Mouse (Mus musculus) intestine, postnatal 0 days (tissue): ENCODE results near the gene Ap2b1. TPM values are rescaled to one million over a fixed set of nuclear protein-coding genes. Genes with fewer than 3 reads are reported as not detected.

Source experiments
- ATAC-seq: fragments of 200-750 bp; cut with Nextera tagmentation; 2 replicates; pipeline ENCODE4 v1.8.0; 2017; ENCODE audit warnings: mild to moderate bottlenecking, moderate TSS enrichment, moderate library complexity
- H3K27ac ChIP-seq: fragments of 300-500 bp; sonication (generic); 2 replicates; pipeline ENCODE4 v1.5.1; 2014; ENCODE audit warnings: mild to moderate bottlenecking, low read depth, low read length, moderate library complexity
- H3K27me3 ChIP-seq: fragments of 300-500 bp; sonication (generic); replicated peaks from 2 replicates; pipeline ENCODE4 v1.6.1; 2014; ENCODE audit warnings: low read length, mixed read lengths; ENCODE audit not compliant: control insufficient read depth, insufficient read depth
- H3K36me3 ChIP-seq: fragments of 300-500 bp; sonication (generic); 2 replicates; pipeline ENCODE4 v1.6.1; 2014; ENCODE audit warnings: mild to moderate bottlenecking, moderate library complexity; ENCODE audit not compliant: control insufficient read depth, insufficient read depth
- H3K4me1 ChIP-seq: fragments of 300-500 bp; sonication (generic); replicated peaks from 2 replicates; pipeline ENCODE4 v1.6.1; 2014; ENCODE audit warnings: antibody characterized with exemption, low read length, mixed read lengths; ENCODE audit not compliant: control insufficient read depth, insufficient read depth
- H3K4me2 ChIP-seq: fragments of 300-500 bp; sonication (generic); replicated peaks from 2 replicates; pipeline ENCODE4 v1.6.1; 2014; ENCODE audit warnings: low read depth, mild to moderate bottlenecking, moderate library complexity
- H3K4me3 ChIP-seq: fragments of 300-500 bp; sonication (generic); 2 replicates; pipeline ENCODE4 v1.5.1; 2014; ENCODE audit warnings: low read depth, low read length
- H3K9ac ChIP-seq: fragments of 300-500 bp; sonication (generic); 2 replicates; pipeline ENCODE4 v1.6.1; 2014; ENCODE audit warnings: mild to moderate bottlenecking, low read depth, low read length
- H3K9me3 ChIP-seq: fragments of 300-500 bp; sonication (generic); 2 replicates; pipeline ENCODE4 v1.6.1; 2016; ENCODE audit warnings: mixed run types; ENCODE audit not compliant: control insufficient read depth
- CTCF ChIP-seq: sonication (generic); IDR thresholded peaks from 2 replicates; pipeline ENCODE4 v1.5.1; 2016; ENCODE audit warnings: low read depth, mild to moderate bottlenecking, control low read depth, antibody characterized with exemption, moderate library complexity
- WGBS: fragments of 180-500 bp; shearing (Covaris S2); extraction: QIAGEN DNeasy Blood & Tissue Kit; methylation state at CpG from one replicate; pipeline ENCODE4 v1.1.7; 2014; 5-methylcytosine and 5-hydroxymethylcytosine counted together
- polyA plus RNA-seq: library from polyadenylated mRNA; unstranded; fragments of >200 nt; fragmentation: Nextera tagmentation; extraction: Ambion mirVana; gene quantifications from 2 replicates; pipeline ENCODE4 v1.2.1, GENCODE M21; 2015

Gene Ap2b1
- polyA plus RNA-seq, 1 experiment from 2014 or later = 20.7 TPM

GRCm38 (mm10) chr11:83410510-83410909, 111.7 kb downstream of the Ap2b1 start:
- WGBS = 52% methylated on average over 6 of the region's 6 CpGs
- Histone ChIP-seq H3K9me3 (no peaks in the 10 kb centered on the region), H3K27ac (no peak overlapping the region), H3K4me2 (peak overlapping the region; percentile 97; the same call in 1 of the 2 replicates), H3K36me3 (no peaks in the 10 kb centered on the region), H3K27me3 (peaks cover 5% of the 10 kb centered on the region; the same call in 1 of the 2 replicates), H3K9ac (0 out of 2 replicates have a peak overlapping the region, but pooled peaks have one; percentile 34), H3K4me3 (no peak overlapping the region), H3K4me1 (no peaks in the 10 kb centered on the region)
- no peak for ATAC-seq
- no peak for TF ChIP-seq CTCF

GRCm38 (mm10) chr11:83417080-83417479, 118.3 kb downstream of the Ap2b1 start:
- TF ChIP-seq CTCF = no peak
- no peak for ATAC-seq

GRCm38 (mm10) chr11:83417708-83418107, 118.9 kb downstream of the Ap2b1 start:
- Histone ChIP-seq H3K4me2 (no peak overlapping the region), H3K4me3 (no peak overlapping the region), H3K36me3 (no peaks in the 10 kb centered on the region), H3K27me3 (peaks cover 25% of the 10 kb centered on the region), H3K9ac (no peak overlapping the region), H3K27ac (no peak overlapping the region), H3K9me3 (no peaks in the 10 kb centered on the region), H3K4me1 (no peaks in the 10 kb centered on the region)
- 76% methylated on average over 7 of the region's 7 CpGs for WGBS
- TF ChIP-seq CTCF = no peak
- no peak for ATAC-seq

More at GRCm38 (mm10) chr11:83417080-83417479, 118.3 kb downstream of the Ap2b1 start:
- WGBS = 3% methylated on average over 5 of the region's 5 CpGs
- no peaks in the 10 kb centered on the region for H3K4me1 ChIP-seq
- H3K4me3 ChIP-seq = no peak overlapping the region
- peaks cover 25% of the 10 kb centered on the region for H3K27me3 ChIP-seq
- no peak overlapping the region for H3K4me2 ChIP-seq
- no peaks in the 10 kb centered on the region for H3K36me3 ChIP-seq
- no peak overlapping the region for H3K27ac ChIP-seq
- H3K9ac ChIP-seq = no peak overlapping the region
- H3K9me3 ChIP-seq = no peaks in the 10 kb centered on the region

- H3K36me3 ChIP-seq = no peaks in the 10 kb centered on the region
- 7% methylated on average over 38 of the region's 38 CpGs for WGBS
- no peak overlapping the region for H3K9ac ChIP-seq
- TF ChIP-seq CTCF = peak; percentile 30; the same call in 1 of the 2 replicates
- H3K4me1 ChIP-seq = no peaks in the 10 kb centered on the region
- peak overlapping the region; percentile 21; the same call in 1 of the 2 replicates for H3K4me2 ChIP-seq
- no peak overlapping the region for H3K27ac ChIP-seq
- H3K27me3 ChIP-seq = peaks cover 25% of the 10 kb centered on the region
- ATAC-seq = peak; percentile 51
- H3K9me3 ChIP-seq = no peaks in the 10 kb centered on the region
- no peak overlapping the region for H3K4me3 ChIP-seq
Observed at GRCm38 (mm10) chr11:83418566-83418965, 119.7 kb downstream of the Ap2b1 start.

- WGBS = 35% methylated on average over 4 of the region's 4 CpGs
- no peak for ATAC-seq
- H3K4me3 ChIP-seq = no peak overlapping the region
Observed at GRCm38 (mm10) chr11:83420338-83420737, 121.5 kb downstream of the Ap2b1 start.

GRCm38 (mm10) chr11:83421305-83421704, 122.5 kb downstream of the Ap2b1 start:
- Histone ChIP-seq H3K9ac (no peak overlapping the region), H3K4me1 (no peaks in the 10 kb centered on the region), H3K4me3 (no peak overlapping the region), H3K9me3 (no peaks in the 10 kb centered on the region), H3K36me3 (no peaks in the 10 kb centered on the region), H3K27me3 (peaks cover 25% of the 10 kb centered on the region), H3K27ac (no peak overlapping the region), H3K4me2 (no peak overlapping the region)
- 2% methylated on average over 9 of the region's 9 CpGs for WGBS
- no peak for ATAC-seq
- TF ChIP-seq CTCF = no peak

More at GRCm38 (mm10) chr11:83420338-83420737, 121.5 kb downstream of the Ap2b1 start:
- no peaks in the 10 kb centered on the region for H3K4me1 ChIP-seq
- H3K36me3 ChIP-seq = no peaks in the 10 kb centered on the region
- H3K4me2 ChIP-seq = no peak overlapping the region
- H3K27ac ChIP-seq = no peak overlapping the region
- TF ChIP-seq CTCF = peak; percentile 55
- peaks cover 25% of the 10 kb centered on the region for H3K27me3 ChIP-seq
- H3K9me3 ChIP-seq = no peaks in the 10 kb centered on the region
- H3K9ac ChIP-seq = no peak overlapping the region
